Mouse (Mus musculus) CH12.LX (cell line): ENCODE results near the gene Mas1.

Experiments used
- BHLHE40 ChIP-seq: IDR thresholded peaks from 2 replicates; pipeline ENCODE4 v1.6.1; 2011; ENCODE audit warnings: mild to moderate bottlenecking, low read depth, low read length, improper control_type of control experiment
- CTCF ChIP-seq, 2 experiments: IDR thresholded peaks in 1 of 2; conservative IDR thresholded peaks in 1 of 2; 2 replicates each; pipeline ENCODE4 v1.5.1; 2011 to 2012; ENCODE audit warnings: low read depth in 2 of 2, low read length in 2 of 2, improper control_type of control experiment in 1 of 2, inconsistent platforms in 1 of 2, mild to moderate bottlenecking in 1 of 2, moderate library complexity in 1 of 2
- EP300 ChIP-seq: IDR thresholded peaks from 2 replicates; pipeline ENCODE4 v1.6.1; 2011; ENCODE audit warnings: low read length, improper control_type of control experiment
- POLR2A ChIP-seq: IDR thresholded peaks from 2 replicates; pipeline ENCODE4 v1.6.1; 2011; ENCODE audit warnings: low read depth, mild to moderate bottlenecking, improper control_type of control experiment, low read length
- ZKSCAN1 ChIP-seq: IDR thresholded peaks from 2 replicates; pipeline ENCODE4 v1.6.1; 2012; ENCODE audit warnings: low read depth, inconsistent platforms, low read length, improper control_type of control experiment, borderline replicate concordance

DNA sequence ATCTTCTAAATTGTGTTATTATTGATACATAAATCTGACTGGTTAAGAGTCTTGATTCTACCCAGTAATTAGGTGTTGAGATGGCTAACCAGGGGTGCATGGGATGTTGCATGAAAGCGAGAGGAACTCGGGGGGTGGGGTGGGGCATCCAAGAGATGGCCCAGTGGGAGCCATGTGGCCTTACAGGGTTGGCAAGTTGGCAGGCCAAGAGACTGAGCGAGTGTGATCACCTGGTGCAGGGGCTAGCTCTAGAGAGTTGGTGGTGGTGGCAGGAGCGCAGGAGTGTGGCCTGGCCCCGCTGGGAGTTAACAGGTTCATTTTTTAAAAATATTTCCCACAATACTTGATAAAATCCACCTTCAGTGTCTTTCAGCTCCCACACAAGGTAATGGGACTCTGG, 29.7 kb upstream of the Mas1 start:
- TF ChIP-seq EP300 (no peak), BHLHE40 (no peak), CTCF (conservative IDR thresholded peaks at IDR 0.05 in 1 of 2, IDR thresholded peaks at IDR 0.05 in 1 of 2; ENCODE audit: low read depth in 2 of 2, low read length in 2 of 2) (no peak), POLR2A (no peak), ZKSCAN1 (no peak)
